Mouse (Mus musculus) neural tube, embryonic 12.5 days (tissue): ENCODE data around the gene Mustn1. TPM values are rescaled to one million over a fixed set of nuclear protein-coding genes. Genes with fewer than 3 reads are reported as not detected.

ENCODE experiments used
- ATAC-seq: fragments of 200-750 bp; cut with Nextera tagmentation; 2 replicates; pipeline ENCODE4 v1.8.0; 2017; ENCODE audit warnings: low read depth, mild to moderate bottlenecking, moderate TSS enrichment, moderate library complexity; ENCODE audit not compliant: low FRiP score
- H3K27ac ChIP-seq: fragments of 300-500 bp; sonication (generic); 2 replicates; pipeline ENCODE4 v1.5.1; 2016
- H3K27me3 ChIP-seq: fragments of 300-500 bp; sonication (generic); replicated peaks from 2 replicates; pipeline ENCODE4 v1.6.1; 2016; ENCODE audit warnings: mild to moderate bottlenecking
- H3K36me3 ChIP-seq: fragments of 300-500 bp; sonication (generic); 2 replicates; pipeline ENCODE4 v1.6.1; 2016; ENCODE audit warnings: mild to moderate bottlenecking
- H3K4me1 ChIP-seq: fragments of 300-500 bp; sonication (generic); 2 replicates; pipeline ENCODE4 v1.6.1; 2016
- H3K4me2 ChIP-seq: fragments of 300-500 bp; sonication (generic); replicated peaks from 2 replicates; pipeline ENCODE4 v1.6.1; 2016; ENCODE audit warnings: mild to moderate bottlenecking
- H3K4me3 ChIP-seq: fragments of 300-500 bp; sonication (generic); 2 replicates; pipeline ENCODE4 v1.5.1; 2016
- H3K9ac ChIP-seq: fragments of 300-500 bp; sonication (generic); 2 replicates; pipeline ENCODE4 v1.6.1; 2016; ENCODE audit warnings: mild to moderate bottlenecking
- H3K9me3 ChIP-seq: fragments of 300-500 bp; sonication (generic); 2 replicates; pipeline ENCODE4 v1.6.1; 2016; ENCODE audit warnings: mild to moderate bottlenecking
- WGBS: fragments of 180-500 bp; shearing (Covaris S2); methylation state at CpG from one replicate; pipeline ENCODE4 v1.1.7; 2016; 5-methylcytosine and 5-hydroxymethylcytosine counted together
- polyA plus RNA-seq: library from polyadenylated mRNA; unstranded; fragments of >200 nt; fragmentation: Nextera tagmentation; extraction: Ambion mirVana; gene quantifications from 2 replicates; pipeline ENCODE4 v1.2.1, GENCODE M21; 2016

Mustn1 gene
- polyA plus RNA-seq, 1 experiment from 2014 or later, result 2.5 TPM

DNA sequence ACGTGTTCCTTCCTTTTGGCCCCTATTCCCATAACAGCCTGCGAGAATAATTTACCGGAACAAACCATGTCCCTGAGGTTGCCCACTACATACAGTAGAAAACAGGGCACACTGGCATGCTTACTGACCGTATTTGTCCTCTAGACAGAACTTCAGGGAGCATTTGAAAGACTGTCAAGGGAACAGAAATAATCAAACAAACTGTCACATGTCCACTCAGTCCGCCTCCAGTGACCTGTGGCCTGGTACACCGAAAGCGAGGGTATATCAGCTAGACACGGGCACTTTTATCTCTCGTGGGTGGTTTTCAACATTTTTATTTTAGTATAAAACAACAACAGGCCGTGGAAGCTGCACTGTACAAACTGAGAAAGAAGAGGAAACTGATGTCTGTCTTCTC, 10.2 kb upstream of the Mustn1 start:
- no peak overlapping the region for H3K9ac ChIP-seq
- H3K27me3 ChIP-seq, result no peaks in the 10 kb centered on the region
- no peaks in the 10 kb centered on the region for H3K9me3 ChIP-seq
- WGBS, result 92% methylated on average over 10 of the region's 10 CpGs
- no peak for ATAC-seq
- no peaks in the 10 kb centered on the region for H3K4me1 ChIP-seq
- no peak overlapping the region for H3K4me2 ChIP-seq
- peaks cover 21% of the 10 kb centered on the region for H3K36me3 ChIP-seq
- no peak overlapping the region for H3K27ac ChIP-seq
- no peak overlapping the region for H3K4me3 ChIP-seq

DNA sequence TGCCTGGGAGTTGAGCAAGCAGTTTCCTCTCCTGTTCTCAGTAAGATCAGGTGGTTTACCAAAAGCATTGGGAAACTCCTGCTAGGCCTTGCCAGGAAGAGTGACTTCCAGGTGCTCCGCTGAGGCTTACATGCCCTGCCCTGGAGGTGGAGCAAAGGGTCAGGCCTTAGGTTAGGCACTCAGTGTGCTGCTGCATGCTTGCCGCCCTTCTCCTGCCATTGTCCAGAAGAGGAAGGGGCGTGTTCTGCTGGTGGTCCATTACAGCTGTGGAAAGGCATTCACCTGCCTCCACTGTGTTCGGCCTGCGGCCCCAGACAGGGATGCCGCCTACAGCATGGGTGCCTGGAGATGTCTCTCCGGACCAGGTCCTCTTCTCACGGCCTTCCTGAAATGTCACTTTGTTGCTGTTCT, 9.6 kb upstream of the Mustn1 start:
- Histone ChIP-seq H3K36me3 (peaks cover 21% of the 10 kb centered on the region), H3K9me3 (no peaks in the 10 kb centered on the region), H3K27me3 (no peaks in the 10 kb centered on the region), H3K27ac (no peak overlapping the region), H3K4me1 (no peaks in the 10 kb centered on the region), H3K4me3 (no peak overlapping the region), H3K4me2 (no peak overlapping the region), H3K9ac (no peak overlapping the region)
- ATAC-seq, result no peak
- WGBS, result 75% methylated on average over 8 of the region's 8 CpGs

GRCm38 (mm10) chr14:30870206-30871147, 8.5 kb upstream of the Mustn1 start:
- H3K4me3 ChIP-seq, result no peak overlapping the region
- whole genome bisulfite sequencing, result 74% methylated on average over 25 of the region's 25 CpGs
- no peak overlapping the region for H3K27ac ChIP-seq
- H3K4me2 ChIP-seq, result no peak overlapping the region
- H3K4me1 ChIP-seq, result no peaks in the 10 kb centered on the region
- ATAC-seq, result no peak
- no peaks in the 10 kb centered on the region for H3K27me3 ChIP-seq
- H3K36me3 ChIP-seq, result peaks cover 24% of the 10 kb centered on the region
- no peak overlapping the region for H3K9ac ChIP-seq
- H3K9me3 ChIP-seq, result no peaks in the 10 kb centered on the region

DNA sequence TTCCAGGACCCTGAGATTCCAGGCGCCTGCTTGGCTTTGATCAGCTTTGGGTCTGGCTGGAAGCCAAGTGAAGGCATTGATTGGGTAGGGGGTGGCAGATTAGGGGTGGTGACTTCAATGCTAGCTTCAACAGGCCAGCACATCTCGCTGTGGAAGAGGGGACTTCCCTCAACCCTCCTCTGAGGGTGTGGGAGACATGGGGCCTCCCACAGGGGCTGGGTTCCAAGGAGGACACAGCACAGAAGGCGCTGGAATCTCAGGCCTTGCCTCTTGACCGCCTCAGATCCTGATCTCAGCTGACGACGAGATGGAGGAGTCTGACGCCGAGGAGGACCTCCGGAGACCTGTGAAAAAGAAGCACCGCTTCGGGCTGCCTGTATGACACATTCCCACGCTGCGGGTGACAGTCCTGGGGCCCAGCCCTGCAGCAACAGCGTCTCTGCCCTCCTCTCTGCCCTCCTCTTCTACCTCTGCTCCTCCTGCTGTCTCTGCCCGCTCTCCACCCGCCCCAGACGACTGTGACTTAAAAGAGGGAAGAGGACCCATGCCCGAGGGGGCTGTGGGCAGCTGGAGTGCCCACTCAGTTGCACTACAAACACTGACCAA, 4.8 kb upstream of the Mustn1 start:
- Histone ChIP-seq H3K27me3 (no peaks in the 10 kb centered on the region), H3K27ac (no peak overlapping the region), H3K36me3 (peaks cover 29% of the 10 kb centered on the region), H3K4me2 (no peak overlapping the region), H3K4me1 (no peaks in the 10 kb centered on the region), H3K9ac (no peak overlapping the region), H3K9me3 (no peaks in the 10 kb centered on the region), H3K4me3 (no peak overlapping the region)
- no peak for ATAC-seq
- 88% methylated on average over 18 of the region's 18 CpGs for WGBS

- Histone ChIP-seq H3K9ac (no peak overlapping the region), H3K27me3 (no peaks in the 10 kb centered on the region), H3K4me3 (no peak overlapping the region), H3K36me3 (peaks cover 25% of the 10 kb centered on the region), H3K4me1 (no peaks in the 10 kb centered on the region), H3K27ac (no peak overlapping the region), H3K9me3 (no peaks in the 10 kb centered on the region), H3K4me2 (no peak overlapping the region)
- WGBS, result 92% methylated on average over 12 of the region's 12 CpGs
- no peak for ATAC-seq
These were observed 3.7 kb upstream of the Mustn1 start for GRCm38 (mm10) chr14:30875130-30875865.

DNA sequence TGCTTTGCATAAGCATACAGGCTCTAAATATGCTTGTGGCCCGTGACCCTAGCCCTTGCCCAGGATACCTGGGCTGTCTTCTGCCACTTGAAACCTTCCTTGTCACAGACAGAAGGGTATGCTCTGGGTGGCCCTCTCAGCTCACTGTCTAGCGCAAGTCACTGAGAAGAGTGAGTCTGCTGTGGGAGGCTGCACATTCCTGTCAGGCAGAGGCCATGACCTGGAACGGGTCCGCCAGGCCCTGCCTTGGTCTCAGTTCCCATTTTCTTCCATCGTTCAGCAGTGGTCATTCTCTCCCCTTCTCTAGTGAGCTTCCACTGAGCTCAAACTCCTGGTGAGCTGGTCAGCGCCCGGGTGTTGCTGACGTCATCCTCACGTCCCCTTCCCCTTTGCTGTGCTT, 3.0 kb upstream of the Mustn1 start:
- Histone ChIP-seq H3K4me1 (no peaks in the 10 kb centered on the region), H3K27me3 (no peaks in the 10 kb centered on the region), H3K36me3 (peaks cover 25% of the 10 kb centered on the region), H3K9me3 (no peaks in the 10 kb centered on the region), H3K4me2 (no peak overlapping the region), H3K27ac (no peak overlapping the region), H3K9ac (no peak overlapping the region), H3K4me3 (no peak overlapping the region)
- no peak for ATAC-seq
- WGBS, result 87% methylated on average over 9 of the region's 9 CpGs

GRCm38 (mm10) chr14:30876451-30876850, 2.5 kb upstream of the Mustn1 start:
- H3K36me3 ChIP-seq, result peaks cover 25% of the 10 kb centered on the region
- 94% methylated on average over 10 of the region's 10 CpGs for WGBS
- H3K27me3 ChIP-seq, result no peaks in the 10 kb centered on the region
- H3K9ac ChIP-seq, result no peak overlapping the region
- H3K4me2 ChIP-seq, result no peak overlapping the region
- no peak overlapping the region for H3K27ac ChIP-seq
- H3K4me1 ChIP-seq, result no peaks in the 10 kb centered on the region
- ATAC-seq, result no peak
- no peaks in the 10 kb centered on the region for H3K9me3 ChIP-seq
- no peak overlapping the region for H3K4me3 ChIP-seq

- 92% methylated on average over 3 of the region's 3 CpGs for WGBS
- Histone ChIP-seq H3K4me3 (no peak overlapping the region), H3K4me1 (no peaks in the 10 kb centered on the region), H3K36me3 (peaks cover 22% of the 10 kb centered on the region; the same call in 1 of the 2 replicates), H3K27ac (no peak overlapping the region), H3K9me3 (no peaks in the 10 kb centered on the region), H3K4me2 (no peak overlapping the region), H3K9ac (no peak overlapping the region), H3K27me3 (no peaks in the 10 kb centered on the region)
- no peak for ATAC-seq
These were observed 1.2 kb upstream of the Mustn1 start for GRCm38 (mm10) chr14:30877827-30878226.

GRCm38 (mm10) chr14:30879794-30880193, 794 bp downstream of the Mustn1 start:
- Histone ChIP-seq H3K9me3 (no peaks in the 10 kb centered on the region), H3K4me1 (no peaks in the 10 kb centered on the region), H3K4me3 (no peak overlapping the region), H3K9ac (no peak overlapping the region), H3K27ac (no peak overlapping the region), H3K4me2 (no peak overlapping the region), H3K36me3 (peaks cover 13% of the 10 kb centered on the region; the same call in 1 of the 2 replicates), H3K27me3 (no peaks in the 10 kb centered on the region)
- ATAC-seq, result no peak
- WGBS, result 67% methylated on average over 9 of the region's 9 CpGs

DNA sequence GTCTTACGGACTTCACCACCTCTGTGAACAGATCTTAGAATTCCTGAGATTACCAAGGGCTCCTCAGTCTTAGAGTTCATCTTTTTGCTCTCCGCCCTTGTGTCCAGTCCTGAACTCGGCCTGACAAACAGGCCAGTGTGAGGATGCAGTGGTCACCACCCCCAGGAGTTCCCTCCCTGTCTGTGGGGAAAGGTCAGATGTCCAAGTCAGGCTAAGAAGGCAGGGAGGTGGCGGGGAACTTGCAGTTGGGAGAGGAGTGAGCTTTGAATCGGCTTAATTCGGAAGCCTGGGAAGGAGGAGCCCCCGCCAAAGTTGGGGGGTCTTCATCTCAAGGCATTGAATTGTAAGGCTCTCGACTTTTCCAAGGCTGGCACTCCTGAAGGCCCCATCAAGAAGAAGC, 1.3 kb downstream of the Mustn1 start:
- ATAC-seq, result no peak
- H3K27ac ChIP-seq, result no peak overlapping the region
- WGBS, result 75% methylated on average over 8 of the region's 8 CpGs

GRCm38 (mm10) chr14:30880811-30881717, 2.1 kb downstream of the Mustn1 start:
- H3K4me2 ChIP-seq, result no peak overlapping the region
- no peak overlapping the region for H3K4me3 ChIP-seq
- H3K9ac ChIP-seq, result no peak overlapping the region
- H3K36me3 ChIP-seq, result peaks cover 4% of the 10 kb centered on the region; the same call in 1 of the 2 replicates
- no peak for ATAC-seq
- WGBS, result 86% methylated on average over 17 of the region's 17 CpGs
- H3K27me3 ChIP-seq, result no peaks in the 10 kb centered on the region
- no peak overlapping the region for H3K27ac ChIP-seq
- H3K4me1 ChIP-seq, result no peaks in the 10 kb centered on the region
- no peaks in the 10 kb centered on the region for H3K9me3 ChIP-seq

More for the DNA sequence above, 1.3 kb downstream of the Mustn1 start:
- no peak overlapping the region for H3K4me2 ChIP-seq
- H3K27me3 ChIP-seq, result no peaks in the 10 kb centered on the region
- no peak overlapping the region for H3K9ac ChIP-seq
- H3K9me3 ChIP-seq, result no peaks in the 10 kb centered on the region
- H3K4me1 ChIP-seq, result no peaks in the 10 kb centered on the region
- H3K4me3 ChIP-seq, result no peak overlapping the region
- peaks cover 11% of the 10 kb centered on the region; the same call in 1 of the 2 replicates for H3K36me3 ChIP-seq
